Mouse (Mus musculus) ovary, postnatal 10 days (tissue): ENCODE data around the gene Dcp1b.

Experiments used
- DNase-seq: peaks from one replicate; pipeline ENCODE4 v3.0.0; 2022; ENCODE audit warnings: low spot score

Dcp1b gene

GRCm38 (mm10) chr6:119233066-119233465, 58.0 kb downstream of the Dcp1b start:
- no peak for DNase-seq

- DNase-seq, result no peak
Measured at GRCm38 (mm10) chr6:119235441-119235840, 60.4 kb downstream of the Dcp1b start.

GRCm38 (mm10) chr6:119236241-119236640, 61.2 kb downstream of the Dcp1b start, which contains the start of gene Cacna2d4:
TSS of gene Cacna2d4 (plus strand) at chr6:119236526.
- DNase-seq, result no peak

- no peak for DNase-seq
Measured at GRCm38 (mm10) chr6:119237427-119237989, 62.5 kb downstream of the Dcp1b start.

GRCm38 (mm10) chr6:119239341-119240005, 64.4 kb downstream of the Dcp1b start:
- no peak for DNase-seq

- no peak for DNase-seq
Measured at GRCm38 (mm10) chr6:119240256-119240655, 65.2 kb downstream of the Dcp1b start.

GRCm38 (mm10) chr6:119240871-119241705, 66.0 kb downstream of the Dcp1b start:
- no peak for DNase-seq

- no peak for DNase-seq
Measured at GRCm38 (mm10) chr6:119246082-119246481, 71.0 kb downstream of the Dcp1b start.

GRCm38 (mm10) chr6:119248578-119248977, 73.5 kb downstream of the Dcp1b start:
- no peak for DNase-seq

GRCm38 (mm10) chr6:119249726-119250125, 74.7 kb downstream of the Dcp1b start:
- no peak for DNase-seq

GRCm38 (mm10) chr6:119251704-119252103, 76.7 kb downstream of the Dcp1b start:
- DNase-seq, result no peak
